Mouse (Mus musculus) cortical plate, adult 2 months (tissue): Measurements from ENCODE around the gene Ubxn7. TPM values are rescaled to one million over a fixed set of nuclear protein-coding genes. Genes with fewer than 3 reads are reported as not detected.
A peak's percentile ranks its signal among the peaks of the same experiment; 100 is the strongest.

Experiments
- H3K27ac ChIP-seq: fragments of 200-500 bp; 2 replicates; pipeline ENCODE4 v1.5.1; 2012; ENCODE audit warnings: low read length, control low read depth, inconsistent platforms; ENCODE audit not compliant: insufficient read depth
- H3K4me1 ChIP-seq: fragments of 200-500 bp; 2 replicates; pipeline ENCODE4 v1.6.1; 2011; ENCODE audit warnings: low read length; ENCODE audit not compliant: control insufficient read depth, insufficient read depth
- H3K4me3 ChIP-seq: fragments of 200-500 bp; 2 replicates; pipeline ENCODE4 v1.5.1; 2011; ENCODE audit warnings: mild to moderate bottlenecking, low read length, control low read depth; ENCODE audit not compliant: insufficient read depth
- CTCF ChIP-seq: fragments of 200-500 bp; IDR thresholded peaks from 2 replicates; pipeline ENCODE4 v1.5.1; 2011; ENCODE audit warnings: mild to moderate bottlenecking, control low read depth, low read length; ENCODE audit not compliant: insufficient read depth; ENCODE audit errors: extremely low read depth
- POLR2A ChIP-seq: fragments of 200-500 bp; IDR thresholded peaks from 2 replicates; pipeline ENCODE4 v1.6.1; 2011; ENCODE audit warnings: mild to moderate bottlenecking, low read length, control low read depth; ENCODE audit not compliant: insufficient read depth; ENCODE audit errors: extremely low read depth
- polyA plus RNA-seq: library from polyadenylated mRNA; depleted of rRNA; stranded (reverse); fragments of >200 nt; gene quantifications from 2 replicates; pipeline ENCODE4 v1.2.3, GENCODE M21; 2012

The Ubxn7 gene
- polyA plus RNA-seq, 1 experiment = 17.1 TPM

- Histone ChIP-seq H3K4me1 (no peaks in the 10 kb centered on the region), H3K4me3 (no peak overlapping the region), H3K27ac (no peak overlapping the region)
- 0 out of 2 replicates have a peak, but pooled peaks have one; percentile 24 for TF ChIP-seq CTCF
- TF ChIP-seq POLR2A = no peak
Observed at GRCm38 (mm10) chr16:32371351-32371750, 39.3 kb downstream of the Ubxn7 start.

DNA sequence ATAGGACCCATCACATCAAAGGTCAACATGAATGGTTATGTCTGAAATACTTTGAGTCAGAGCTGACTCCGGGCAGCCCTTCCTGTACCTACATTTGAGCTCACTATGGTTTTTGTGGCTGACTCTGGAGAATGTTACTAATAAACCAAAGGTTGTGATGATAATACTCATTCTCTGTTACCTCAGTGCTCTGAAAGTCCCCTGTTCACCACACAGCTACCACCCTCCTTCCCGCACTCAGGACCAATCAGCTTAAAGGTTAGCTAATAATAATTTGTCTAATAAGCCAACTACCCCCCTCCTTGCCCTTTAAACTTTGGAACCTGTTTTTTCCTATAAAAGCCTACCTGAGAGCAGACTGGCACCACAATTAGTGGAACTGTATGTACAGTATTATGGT is 47.5 kb downstream of the Ubxn7 start:
- Histone ChIP-seq H3K4me1 (no peaks in the 10 kb centered on the region), H3K4me3 (no peak overlapping the region), H3K27ac (no peak overlapping the region)
- TF ChIP-seq POLR2A = no peak
- TF ChIP-seq CTCF = no peak

DNA sequence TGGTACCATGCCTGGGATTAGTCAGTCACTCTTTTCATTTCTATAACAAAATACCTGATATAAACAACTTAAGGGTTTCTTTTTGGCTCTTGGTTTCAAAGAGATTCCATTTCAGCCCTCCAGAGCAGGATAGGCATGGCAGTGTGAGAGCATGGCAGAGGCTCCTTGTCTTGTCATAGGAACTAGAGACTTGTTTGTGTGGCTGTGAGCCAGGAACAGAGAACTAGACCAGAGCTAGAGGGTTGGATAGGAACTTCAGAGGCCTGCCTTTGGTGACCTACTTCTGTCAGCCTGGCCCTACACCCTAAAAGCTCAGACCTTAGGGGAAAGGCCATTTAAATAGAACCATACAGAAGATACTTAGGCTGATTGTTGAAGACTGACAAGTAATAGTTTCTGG is 50.8 kb downstream of the Ubxn7 start:
- Histone ChIP-seq H3K4me1 (no peaks in the 10 kb centered on the region), H3K4me3 (no peak overlapping the region), H3K27ac (no peak overlapping the region)
- TF ChIP-seq CTCF = no peak
- TF ChIP-seq POLR2A = no peak

DNA sequence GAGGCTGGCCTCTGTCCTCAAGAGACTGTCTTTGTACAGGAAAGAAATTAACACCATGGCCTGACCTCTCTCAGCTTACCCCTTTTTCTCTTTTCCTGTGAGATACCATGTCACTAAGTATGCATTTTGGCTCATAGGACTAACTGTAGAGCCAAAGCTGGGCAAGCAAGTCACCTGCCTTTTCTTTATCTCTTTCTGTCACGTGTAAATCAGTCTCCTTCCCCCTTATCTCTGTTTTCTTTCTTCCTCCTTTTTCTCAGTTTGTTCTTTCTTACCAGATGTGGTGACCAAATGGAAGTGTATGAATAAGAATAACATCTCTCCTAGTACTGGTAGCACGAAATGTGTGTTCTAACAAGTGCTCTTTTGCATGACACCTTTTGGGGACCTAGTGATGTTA is 52.8 kb downstream of the Ubxn7 start:
- Histone ChIP-seq H3K27ac (no peak overlapping the region), H3K4me3 (no peak overlapping the region), H3K4me1 (no peaks in the 10 kb centered on the region)
- no peak for TF ChIP-seq POLR2A
- no peak for TF ChIP-seq CTCF

- Histone ChIP-seq H3K27ac (no peak overlapping the region), H3K4me1 (no peaks in the 10 kb centered on the region), H3K4me3 (no peak overlapping the region)
- TF ChIP-seq POLR2A = no peak
- no peak for TF ChIP-seq CTCF
Observed at GRCm38 (mm10) chr16:32386826-32387225, 54.8 kb downstream of the Ubxn7 start.

DNA sequence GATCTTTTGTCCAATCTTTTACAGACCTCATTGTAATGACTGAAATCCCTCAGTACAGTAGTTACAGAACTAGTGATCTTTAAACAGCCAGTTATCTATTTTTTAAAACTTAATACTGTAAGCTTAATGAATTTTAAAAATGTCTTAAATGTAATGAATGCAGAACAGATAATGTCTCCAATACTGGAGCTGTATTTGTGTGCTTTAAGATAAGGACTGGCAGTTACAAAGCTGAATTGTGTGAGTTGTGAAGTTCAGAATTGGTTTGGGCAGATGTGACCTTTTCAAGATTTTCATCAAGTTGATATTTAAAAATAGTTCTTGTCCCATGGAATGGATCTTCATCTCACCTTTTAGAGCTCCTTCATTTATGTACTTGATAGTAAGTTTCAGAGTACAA is 57.0 kb downstream of the Ubxn7 start:
- H3K4me3 ChIP-seq = no peak overlapping the region
- TF ChIP-seq POLR2A = no peak
- no peak for TF ChIP-seq CTCF
- H3K27ac ChIP-seq = no peak overlapping the region
- H3K4me1 ChIP-seq = no peaks in the 10 kb centered on the region

GRCm38 (mm10) chr16:32389841-32390240 is 57.8 kb downstream of the Ubxn7 start:
- no peak overlapping the region for H3K27ac ChIP-seq
- TF ChIP-seq CTCF = no peak
- TF ChIP-seq POLR2A = no peak
- H3K4me1 ChIP-seq = no peaks in the 10 kb centered on the region

DNA sequence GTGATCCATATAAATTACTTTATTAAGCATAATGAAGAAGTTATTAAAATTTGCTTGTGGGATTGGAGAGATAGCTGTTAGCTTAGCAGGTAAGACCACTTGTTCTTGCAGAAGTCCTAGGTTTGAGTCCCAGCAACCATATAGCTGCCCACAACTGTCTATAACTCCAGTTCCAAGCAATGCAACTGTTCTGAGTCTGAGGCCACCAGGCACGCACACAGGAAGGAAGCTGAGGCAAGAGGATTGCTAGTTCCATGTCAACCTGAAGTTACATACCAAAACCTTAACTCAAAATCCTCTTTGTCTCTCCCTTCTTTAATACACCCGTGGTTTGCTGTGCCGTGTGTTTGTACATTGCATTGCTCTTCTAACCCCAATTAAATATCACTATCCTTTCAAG is 58.8 kb downstream of the Ubxn7 start:
- H3K4me3 ChIP-seq = no peak overlapping the region
- no peak overlapping the region for H3K27ac ChIP-seq
- TF ChIP-seq CTCF (no peak), POLR2A (no peak)
- H3K4me1 ChIP-seq = no peaks in the 10 kb centered on the region

More at GRCm38 (mm10) chr16:32389841-32390240, 57.8 kb downstream of the Ubxn7 start:
- no peak overlapping the region for H3K4me3 ChIP-seq

- Histone ChIP-seq H3K27ac (no peak overlapping the region), H3K4me3 (no peak overlapping the region), H3K4me1 (peaks cover 1% of the 10 kb centered on the region; the same call in 1 of the 2 replicates)
- TF ChIP-seq POLR2A = no peak
- no peak for TF ChIP-seq CTCF
Observed at GRCm38 (mm10) chr16:32395679-32396540, 63.9 kb downstream of the Ubxn7 start.

- no peak overlapping the region for H3K4me3 ChIP-seq
Observed at GRCm38 (mm10) chr16:32396541-32396835, 64.4 kb downstream of the Ubxn7 start.

GRCm38 (mm10) chr16:32398206-32398605 is 66.1 kb downstream of the Ubxn7 start:
- TF ChIP-seq CTCF = no peak
- TF ChIP-seq POLR2A = no peak
- H3K4me3 ChIP-seq = no peak overlapping the region
- peaks cover 1% of the 10 kb centered on the region; the same call in 1 of the 2 replicates for H3K4me1 ChIP-seq
- H3K27ac ChIP-seq = no peak overlapping the region

More at GRCm38 (mm10) chr16:32396541-32396835, 64.4 kb downstream of the Ubxn7 start:
- TF ChIP-seq POLR2A (no peak), CTCF (no peak)
- Histone ChIP-seq H3K4me1 (peaks cover 1% of the 10 kb centered on the region; the same call in 1 of the 2 replicates), H3K27ac (no peak overlapping the region)
